Mouse (Mus musculus) gastrocnemius, adult 2 months (tissue): ENCODE measurements around the gene Rad54l2. TPM values are rescaled to one million over a fixed set of nuclear protein-coding genes. Genes with fewer than 3 reads are reported as not detected.

ENCODE experiments used
- DNase-seq: peaks from one replicate; pipeline ENCODE4 v3.0.0; 2022
- H3K27ac ChIP-seq: fragments of 200-600 bp; 2 replicates; pipeline ENCODE4 v1.8.1; 2022; ENCODE audit warnings: mild to moderate bottlenecking
- H3K4me3 ChIP-seq: fragments of 200-600 bp; 2 replicates; pipeline ENCODE4 v1.8.1; 2022; ENCODE audit warnings: mild to moderate bottlenecking, moderate library complexity
- CTCF ChIP-seq: fragments of 200-600 bp; IDR thresholded peaks from 2 replicates; pipeline ENCODE4 v1.8.1; 2022; ENCODE audit warnings: antibody characterized with exemption, mild to moderate bottlenecking, moderate library complexity
- intact Hi-C: fragments of 180-260 bp; cut with DNase I; formaldehyde crosslinking; loops from one replicate; pipeline ENCODE4 v1.15.1; 2025
- total RNA-seq, 2 experiments: library from RNA; stranded (reverse); gene quantifications; 2 replicates each; pipeline ENCODE4 v1.2.3; 2021

Gene Rad54l2
- total RNA-seq, 2 experiments from 2014 or later = 6.4 to 6.9 TPM

DNA sequence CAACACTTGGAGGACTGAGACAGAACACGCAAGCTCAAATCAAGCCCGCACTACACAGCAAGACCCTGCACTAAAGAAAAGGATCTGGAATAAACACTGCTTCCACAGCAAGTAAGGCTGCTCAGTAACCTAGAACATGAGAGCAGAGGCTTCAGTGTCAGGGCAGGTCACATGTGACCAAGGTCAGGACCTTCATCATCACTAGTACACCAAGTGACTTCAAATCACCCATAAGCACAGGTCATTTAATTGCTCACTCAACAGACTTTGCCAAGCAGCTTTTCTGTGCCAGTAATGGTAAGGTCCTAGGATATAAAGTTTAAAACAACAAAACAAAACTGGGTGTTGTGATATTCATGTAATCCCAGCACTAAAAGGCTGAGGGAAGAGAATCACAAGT, 5.4 kb downstream of the Rad54l2 start:
- intact Hi-C loops = no loop called here
- H3K4me3 ChIP-seq = no peak overlapping the region
- no peak for TF ChIP-seq CTCF

DNA sequence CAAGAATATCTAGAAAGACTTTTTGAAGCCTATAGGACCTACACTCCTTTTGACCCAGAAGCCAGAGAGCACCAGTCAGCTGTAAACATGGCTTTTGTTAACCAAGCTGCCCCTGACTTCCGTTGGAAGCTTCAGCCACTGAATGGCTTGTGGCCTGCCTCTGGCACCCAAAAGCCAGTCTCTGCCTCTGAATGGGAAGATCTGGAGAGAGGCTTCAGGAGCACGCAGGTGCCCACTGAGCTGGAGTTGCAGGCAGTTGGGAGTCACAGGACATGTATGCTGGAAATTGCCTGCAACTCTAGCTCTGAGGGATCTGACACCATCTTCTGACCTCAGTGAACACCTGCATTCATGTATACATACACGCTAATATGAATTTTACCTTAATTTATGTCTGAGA, 8.9 kb downstream of the Rad54l2 start:
- no peak overlapping the region for H3K4me3 ChIP-seq
- no peak for TF ChIP-seq CTCF
- intact Hi-C loops = no loop called here
- no peak for DNase-seq
- H3K27ac ChIP-seq = no peak overlapping the region

More for the DNA sequence above, 5.4 kb downstream of the Rad54l2 start:
- no peak for DNase-seq
- no peak overlapping the region; the same call in 1 of the 2 replicates for H3K27ac ChIP-seq

DNA sequence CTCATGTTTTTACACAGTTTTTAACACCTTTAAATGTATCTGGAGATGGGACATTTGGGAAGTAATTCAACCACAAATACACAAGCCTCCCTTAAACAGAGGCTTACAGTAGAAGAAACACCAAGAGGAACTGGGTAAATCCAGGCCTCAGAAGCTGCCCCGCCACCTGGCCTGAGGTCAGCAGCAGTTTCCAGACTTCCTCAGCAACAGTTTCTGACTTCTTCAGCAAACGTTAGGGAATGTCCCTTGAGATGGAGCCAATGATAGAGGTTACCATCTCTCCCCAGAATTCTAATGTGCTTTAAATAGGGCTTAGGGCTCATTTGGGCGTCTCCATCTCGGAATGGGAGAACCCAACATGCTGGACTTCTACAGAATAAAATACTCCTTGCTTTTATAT, 10.7 kb downstream of the Rad54l2 start:
- TF ChIP-seq CTCF = no peak
- Histone ChIP-seq H3K4me3 (no peak overlapping the region), H3K27ac (no peak overlapping the region)
- intact Hi-C loops = no loop called here
- DNase-seq = no peak

DNA sequence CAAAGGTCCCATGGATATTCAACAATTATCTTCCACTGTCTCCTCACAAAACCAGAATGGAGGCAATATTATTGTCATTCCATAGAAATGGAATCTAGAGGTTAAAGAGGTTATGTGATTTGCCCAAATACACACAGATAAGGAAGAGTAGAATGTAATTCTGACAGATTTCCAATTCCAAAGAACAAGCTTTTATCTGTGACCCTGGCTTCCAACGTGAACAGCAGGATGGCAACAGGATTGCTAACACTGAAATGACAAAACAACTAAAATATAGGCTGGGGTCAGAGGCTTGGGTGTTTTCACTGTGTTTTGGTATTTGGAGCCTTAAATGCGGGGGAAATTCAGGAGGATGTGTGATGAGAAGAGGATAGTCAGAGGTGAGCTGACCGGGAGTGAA, 11.6 kb downstream of the Rad54l2 start:
- TF ChIP-seq CTCF = no peak

DNA sequence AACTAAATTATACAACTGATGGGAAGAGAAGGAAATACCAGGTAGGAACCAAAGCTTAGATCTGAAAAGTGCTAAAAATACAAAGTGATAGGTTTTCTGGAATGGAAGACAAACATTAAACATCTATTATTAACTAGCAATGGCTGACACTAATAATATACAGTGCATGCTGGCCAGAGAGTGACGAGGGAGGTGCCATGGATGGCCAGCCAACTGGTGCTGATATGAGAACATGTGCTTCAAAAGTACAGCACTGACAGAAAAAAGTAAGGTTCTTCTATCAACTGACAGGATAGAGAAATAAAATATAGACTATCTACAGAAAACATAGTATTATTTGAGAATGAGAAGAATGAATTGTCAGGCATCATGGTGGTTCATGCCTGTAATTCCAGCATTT, 12.9 kb downstream of the Rad54l2 start:
- no peak for TF ChIP-seq CTCF
- H3K4me3 ChIP-seq = no peak overlapping the region
- DNase-seq = no peak
- no peak overlapping the region for H3K27ac ChIP-seq
- intact Hi-C loops = no loop called here

More for the DNA sequence above, 11.6 kb downstream of the Rad54l2 start:
- H3K4me3 ChIP-seq = no peak overlapping the region
- H3K27ac ChIP-seq = no peak overlapping the region
- intact Hi-C loops = no loop called here
- no peak for DNase-seq

DNA sequence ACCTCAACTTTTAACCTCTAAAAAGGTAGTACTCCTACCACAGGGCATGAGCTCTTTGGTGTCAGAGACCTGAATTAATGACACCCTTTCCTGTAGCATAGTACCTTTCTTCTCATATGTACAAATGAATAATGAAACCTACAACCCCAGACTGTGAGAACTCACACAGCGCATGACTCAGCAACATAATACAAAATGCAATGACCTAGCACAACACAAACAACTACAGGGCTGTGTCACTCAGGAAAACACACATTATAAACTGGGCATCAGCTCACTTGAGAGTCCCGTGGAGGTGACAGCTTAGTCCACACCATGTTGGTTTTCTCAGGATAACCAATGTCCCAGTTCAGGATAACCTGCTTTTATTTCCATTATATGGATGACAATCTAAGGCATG, 17.2 kb downstream of the Rad54l2 start:
- Histone ChIP-seq H3K4me3 (no peak overlapping the region), H3K27ac (peak overlapping the region; percentile 35; the same call in 1 of the 2 replicates)
- DNase-seq = no peak
- no peak for TF ChIP-seq CTCF
- intact Hi-C loops = no loop called here

DNA sequence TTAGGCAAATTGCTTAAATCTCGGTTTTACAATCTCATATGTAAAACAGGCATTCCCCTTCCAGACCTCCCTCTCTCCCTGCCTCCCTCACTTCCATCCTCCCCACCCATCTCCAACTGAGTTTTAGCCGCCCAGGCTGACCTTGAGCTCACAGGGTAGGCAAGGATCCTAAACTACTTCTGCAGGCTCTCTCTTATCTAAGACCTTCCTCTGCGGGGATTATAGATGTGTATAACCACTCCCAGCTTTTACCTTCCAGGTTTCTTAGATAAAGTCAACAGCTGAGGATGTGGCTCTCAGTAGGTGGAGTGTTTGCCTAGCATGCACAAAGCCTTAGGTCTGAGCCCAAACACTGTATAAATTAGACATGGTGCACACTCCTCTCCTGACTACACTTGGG, 18.8 kb downstream of the Rad54l2 start:
- no peak overlapping the region for H3K4me3 ChIP-seq
- intact Hi-C loops = no loop called here
- no peak overlapping the region for H3K27ac ChIP-seq
- TF ChIP-seq CTCF = no peak
- DNase-seq = no peak

DNA sequence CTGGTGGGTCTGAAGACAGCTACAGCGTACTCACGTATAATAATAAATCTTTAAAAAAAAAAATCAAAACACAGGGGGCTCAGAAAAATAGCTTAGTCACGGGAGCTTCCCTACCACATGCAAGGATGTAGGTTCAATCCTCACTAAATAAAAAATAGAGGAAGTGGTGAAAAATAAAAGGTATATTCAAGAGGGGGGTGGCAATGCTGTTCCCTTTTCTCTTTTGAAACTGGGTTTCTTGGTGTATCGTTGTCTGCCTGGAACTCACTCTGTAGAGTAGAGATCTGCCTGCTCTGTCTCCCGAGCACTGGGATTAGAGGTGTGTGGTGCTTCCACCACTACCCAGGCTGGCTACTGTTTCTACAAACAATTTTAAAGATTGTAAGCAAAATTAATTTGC, 19.2 kb downstream of the Rad54l2 start:
- DNase-seq = no peak
- intact Hi-C loops = no loop called here
- no peak overlapping the region for H3K27ac ChIP-seq
- no peak overlapping the region for H3K4me3 ChIP-seq
- TF ChIP-seq CTCF = no peak

DNA sequence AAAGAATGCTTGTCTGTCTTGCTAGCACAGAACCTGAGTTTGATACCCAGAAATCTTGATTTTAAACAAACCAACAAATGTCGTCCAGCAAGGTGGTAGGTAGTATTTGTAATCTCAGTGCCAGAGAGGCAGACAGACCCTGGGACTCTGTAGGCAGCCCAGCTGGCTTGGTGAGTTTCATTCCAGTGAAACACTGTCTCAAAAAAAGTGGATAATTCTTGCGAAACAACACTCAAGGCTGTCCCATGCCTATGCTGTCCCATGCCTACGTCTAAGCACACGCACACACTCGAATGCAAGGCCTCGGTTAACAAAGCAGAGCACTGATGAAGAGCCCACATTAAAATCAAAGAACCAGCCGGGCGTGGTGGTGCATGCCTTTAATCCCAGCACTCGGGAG, 32.6 kb downstream of the Rad54l2 start:
- no peak for TF ChIP-seq CTCF

DNA sequence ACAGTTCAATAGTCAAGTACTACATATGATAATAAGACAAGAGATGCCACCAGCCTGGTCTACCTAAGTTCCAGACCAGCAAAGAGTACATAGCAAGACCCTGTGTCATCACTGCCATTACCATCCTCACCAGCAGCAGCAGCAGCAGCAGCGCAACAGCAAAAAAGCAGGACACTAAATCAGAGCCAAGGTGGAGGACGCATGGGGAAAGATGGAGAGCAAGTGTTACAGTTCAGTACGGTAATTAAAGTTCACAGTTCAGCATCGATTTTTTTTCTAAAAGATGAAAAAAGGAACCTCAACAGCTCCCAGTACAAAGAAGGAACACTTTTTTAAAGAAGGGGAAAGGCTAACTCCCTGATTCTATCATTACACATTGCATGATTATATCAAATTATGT, 33.2 kb downstream of the Rad54l2 start:
- H3K27ac ChIP-seq = no peak overlapping the region
- DNase-seq = no peak
- H3K4me3 ChIP-seq = no peak overlapping the region
- intact Hi-C loops = no loop called here
- no peak for TF ChIP-seq CTCF

More for the DNA sequence above, 32.6 kb downstream of the Rad54l2 start:
- no peak overlapping the region for H3K27ac ChIP-seq
- DNase-seq = no peak
- intact Hi-C loops = no loop called here
- H3K4me3 ChIP-seq = no peak overlapping the region

DNA sequence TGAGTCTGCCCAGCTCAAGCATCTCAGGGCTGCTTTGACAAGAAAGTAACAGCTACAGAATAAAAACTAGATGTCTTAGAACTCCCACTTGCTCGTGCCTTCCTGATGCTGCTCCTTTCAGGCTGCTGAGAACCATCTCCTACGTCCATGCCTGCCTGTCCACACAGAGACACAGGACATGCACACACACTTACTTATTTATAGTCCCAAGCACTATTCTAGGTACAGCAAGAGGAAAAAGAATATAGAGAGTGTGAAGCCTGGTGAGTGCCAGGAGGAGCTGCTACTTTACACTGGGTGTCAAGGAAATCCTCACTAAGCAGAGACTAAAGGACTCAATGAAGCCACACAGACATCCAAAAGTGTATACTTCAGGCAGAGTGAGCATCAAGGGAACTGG, 34.7 kb downstream of the Rad54l2 start:
- intact Hi-C loops = no loop called here
- DNase-seq = no peak
- Histone ChIP-seq H3K4me3 (no peak overlapping the region), H3K27ac (no peak overlapping the region)
- TF ChIP-seq CTCF = no peak

DNA sequence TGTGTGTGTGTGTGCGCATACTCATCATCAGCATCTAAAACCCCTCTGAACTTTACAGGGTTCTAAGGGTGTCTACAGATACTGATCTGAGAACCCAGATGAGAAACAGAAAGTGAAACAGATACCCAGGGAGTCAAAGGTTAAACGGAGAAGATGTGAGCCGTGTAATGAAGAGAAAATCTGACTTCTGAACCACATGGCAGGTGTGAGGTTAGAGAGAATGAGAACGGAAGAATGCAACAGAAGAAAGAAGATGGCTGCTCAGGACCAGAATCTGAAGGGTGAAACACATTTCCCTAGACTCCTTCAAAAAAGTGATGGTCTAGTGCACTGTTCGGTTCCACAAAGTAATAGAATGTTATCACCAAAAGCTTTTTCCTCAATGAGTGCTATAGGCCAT, 36.9 kb downstream of the Rad54l2 start:
- intact Hi-C loops = no loop called here
- no peak overlapping the region for H3K27ac ChIP-seq
- no peak for DNase-seq
- H3K4me3 ChIP-seq = no peak overlapping the region
- TF ChIP-seq CTCF = no peak

DNA sequence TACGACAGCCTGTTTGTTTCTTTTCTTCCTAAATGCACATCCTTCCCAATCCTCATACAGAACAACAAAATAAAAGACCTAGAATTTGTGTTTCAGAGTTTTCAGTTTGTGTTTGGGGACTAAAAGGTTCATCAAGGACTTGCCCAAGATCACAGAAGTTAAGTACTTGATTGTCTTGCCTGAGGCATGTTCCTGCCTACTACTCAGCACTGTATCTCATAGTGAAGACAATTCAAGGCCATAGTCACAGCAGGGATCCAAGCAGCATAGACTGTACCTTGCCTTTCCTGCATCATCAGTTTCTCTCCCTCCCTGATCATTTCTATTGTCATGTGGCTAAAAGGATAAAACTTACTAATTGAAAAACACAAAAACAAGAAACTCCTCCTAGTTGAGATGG, 49.0 kb downstream of the Rad54l2 start:
- TF ChIP-seq CTCF = no peak
- H3K4me3 ChIP-seq = no peak overlapping the region
- no peak overlapping the region for H3K27ac ChIP-seq
- intact Hi-C loops = loop anchor here (5.0 kb wide), 1 partner anchor 47 kb away; the partner anchor contains the start of gene Rad54l2
- DNase-seq = no peak

DNA sequence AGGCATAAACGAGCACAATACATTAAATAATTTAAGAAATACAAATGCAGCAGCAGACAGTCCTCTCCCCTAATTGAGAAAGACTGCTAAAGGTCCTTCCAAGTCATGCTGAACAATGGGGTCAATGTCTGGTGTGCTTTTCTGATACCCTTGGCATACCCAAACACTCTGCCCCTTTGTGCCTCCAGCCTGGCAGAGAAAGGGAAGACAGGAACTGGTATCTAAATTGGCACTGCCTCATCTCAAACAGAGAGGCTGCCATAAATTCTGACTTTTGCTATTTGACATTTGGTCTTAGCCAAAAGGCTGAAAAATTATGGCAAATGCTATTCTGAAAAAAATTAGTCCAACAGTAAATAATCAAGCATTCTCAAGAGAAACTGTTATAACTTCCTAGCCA, 49.9 kb downstream of the Rad54l2 start:
- intact Hi-C loops = loop anchor here (5.0 kb wide), 1 partner anchor 48 kb away; the partner anchor contains the start of gene Rad54l2
- no peak for TF ChIP-seq CTCF

More for the DNA sequence above, 49.9 kb downstream of the Rad54l2 start:
- no peak for DNase-seq
- Histone ChIP-seq H3K27ac (no peak overlapping the region), H3K4me3 (no peak overlapping the region)
